Mouse (Mus musculus) Muller cell, postnatal 12 days (primary cell): ENCODE measurements at regions not wholly inside any gene's neighbourhood (a gene's known extent, or its start where the extent isn't known, plus 50 kb on each side); places are given as distances from the start of the nearest gene placed in this dataset.

Source experiments
- DNase-seq: peaks from one replicate; pipeline ENCODE4 v3.0.0-alpha.2; 2015; ENCODE audit errors: inconsistent ontology term

- DNase-seq = peak; percentile 13
These were observed 160.6 kb upstream of the Kif2a start for GRCm38 (mm10) chr13:107182544-107182943.

GRCm38 (mm10) chr13:107179551-107179950 is 157.6 kb upstream of the Kif2a start:
- no peak for DNase-seq

- no peak for DNase-seq
These were observed 155.7 kb upstream of the Kif2a start for GRCm38 (mm10) chr13:107177595-107177994.

- DNase-seq = no peak
These were observed 154.0 kb upstream of the Kif2a start for GRCm38 (mm10) chr13:107175891-107176290.

- DNase-seq = peak; percentile 83
These were observed 146.7 kb upstream of the Kif2a start for GRCm38 (mm10) chr13:107168599-107169149.

- DNase-seq = no peak
These were observed 146.1 kb upstream of the Kif2a start for GRCm38 (mm10) chr13:107167856-107168598.

GRCm38 (mm10) chr13:107151548-107151947 is 129.6 kb upstream of the Kif2a start:
- peak; percentile 62 for DNase-seq

- peak; percentile 85 for DNase-seq
These were observed 119.3 kb upstream of the Kif2a start for GRCm38 (mm10) chr13:107141209-107141608.

GRCm38 (mm10) chr13:107134125-107134524 is 112.2 kb upstream of the Kif2a start:
- peak; percentile 12 for DNase-seq

- no peak for DNase-seq
These were observed 104.7 kb upstream of the Kif2a start for GRCm38 (mm10) chr13:107126636-107127035.

- no peak for DNase-seq
These were observed 102.3 kb upstream of the Kif2a start for GRCm38 (mm10) chr13:107124130-107124668.

GRCm38 (mm10) chr13:107113949-107114690 is 92.2 kb upstream of the Kif2a start:
- peak; percentile 74 for DNase-seq

GRCm38 (mm10) chr13:107108045-107108444 is 86.1 kb upstream of the Kif2a start:
- no peak for DNase-seq

- no peak for DNase-seq
These were observed 85.6 kb upstream of the Kif2a start for GRCm38 (mm10) chr13:107107572-107107971.

GRCm38 (mm10) chr13:107105510-107105909 is 83.6 kb upstream of the Kif2a start:
- DNase-seq = no peak

- DNase-seq = peak; percentile 61
These were observed 79.7 kb upstream of the Kif2a start for GRCm38 (mm10) chr13:107101598-107101997.

GRCm38 (mm10) chr13:107100852-107101325 is 79.0 kb upstream of the Kif2a start:
- no peak for DNase-seq

GRCm38 (mm10) chr13:107100116-107100515 is 78.2 kb upstream of the Kif2a start:
- DNase-seq = peak; percentile 17

- DNase-seq = no peak
These were observed 75.1 kb upstream of the Kif2a start for GRCm38 (mm10) chr13:107097005-107097404.

- DNase-seq = peak; percentile 58
These were observed 73.2 kb upstream of the Kif2a start for GRCm38 (mm10) chr13:107094976-107095716.

- peak; percentile 5 for DNase-seq
These were observed 72.6 kb upstream of the Kif2a start for GRCm38 (mm10) chr13:107094487-107094886.

GRCm38 (mm10) chr13:107093683-107094082 is 71.8 kb upstream of the Kif2a start:
- no peak for DNase-seq
